Mouse (Mus musculus) thymus, postnatal 25 days (tissue): ENCODE measurements around the gene Kcnc3.

Source experiments
- DNase-seq: peaks from one replicate; pipeline ENCODE4 v3.0.0; 2022

Gene Kcnc3

GRCm38 (mm10) chr7:44590402-44591347, at the start of gene Kcnc3:
Kcnc3 (plus strand) TSS chr7:44590664.
- peak; percentile 52 for DNase-seq

GRCm38 (mm10) chr7:44542555-44542954, 47.9 kb upstream of the Kcnc3 start:
- no peak for DNase-seq

GRCm38 (mm10) chr7:44543071-44543470, 47.4 kb upstream of the Kcnc3 start:
- no peak for DNase-seq

GRCm38 (mm10) chr7:44546274-44546673, 44.2 kb upstream of the Kcnc3 start:
- no peak for DNase-seq

GRCm38 (mm10) chr7:44547041-44547440, 43.4 kb upstream of the Kcnc3 start:
- DNase-seq = no peak

- no peak for DNase-seq
These were observed 42.7 kb upstream of the Kcnc3 start for GRCm38 (mm10) chr7:44547725-44548124.

GRCm38 (mm10) chr7:44548497-44549087, 41.9 kb upstream of the Kcnc3 start, which contains the start of gene Pold1:
Pold1 (minus strand) TSS chr7:44548849.
- peak; percentile 100 for DNase-seq

GRCm38 (mm10) chr7:44549621-44550408, 40.6 kb upstream of the Kcnc3 start:
- DNase-seq = no peak

GRCm38 (mm10) chr7:44550409-44550678, 40.1 kb upstream of the Kcnc3 start:
- DNase-seq = no peak

- no peak for DNase-seq
These were observed 39.2 kb upstream of the Kcnc3 start for GRCm38 (mm10) chr7:44551301-44551700.

- DNase-seq = no peak
These were observed 38.7 kb upstream of the Kcnc3 start for GRCm38 (mm10) chr7:44551731-44552130.

GRCm38 (mm10) chr7:44552141-44552908, 38.1 kb upstream of the Kcnc3 start:
- DNase-seq = no peak

GRCm38 (mm10) chr7:44553196-44553764, 37.2 kb upstream of the Kcnc3 start:
- DNase-seq = peak; percentile 82

GRCm38 (mm10) chr7:44553826-44554225, 36.6 kb upstream of the Kcnc3 start, which contains the start of gene Nr1h2:
Nr1h2 (minus strand) TSS chr7:44553951.
- DNase-seq = peak; percentile 96

- no peak for DNase-seq
These were observed 32.8 kb upstream of the Kcnc3 start for GRCm38 (mm10) chr7:44557629-44558028.

GRCm38 (mm10) chr7:44560435-44561400, 29.7 kb upstream of the Kcnc3 start:
- peak; percentile 82 for DNase-seq

GRCm38 (mm10) chr7:44563284-44563683, 27.2 kb upstream of the Kcnc3 start:
- DNase-seq = no peak

GRCm38 (mm10) chr7:44564486-44564885, 26.0 kb upstream of the Kcnc3 start:
- no peak for DNase-seq

GRCm38 (mm10) chr7:44565414-44565813, 25.1 kb upstream of the Kcnc3 start:
- no peak for DNase-seq

- DNase-seq = no peak
These were observed 21.7 kb upstream of the Kcnc3 start for GRCm38 (mm10) chr7:44568803-44569202.

- DNase-seq = no peak
These were observed 19.5 kb upstream of the Kcnc3 start for GRCm38 (mm10) chr7:44570989-44571388.
